Mouse (Mus musculus) urinary bladder, postnatal 4 days (tissue): ENCODE results near the gene Krtap4-7.
"Not testable (repeated sequence)": the region's sequence is repeated elsewhere in the genome, so short reads cannot be mapped to it uniquely, and the experiment has no call there.

ENCODE experiments used
- DNase-seq, 2 experiments: peaks; one replicate each; pipeline ENCODE4 v3.0.0; 2021 to 2022; ENCODE audit warnings: low spot score in 2 of 2

Krtap4-7 gene

DNA sequence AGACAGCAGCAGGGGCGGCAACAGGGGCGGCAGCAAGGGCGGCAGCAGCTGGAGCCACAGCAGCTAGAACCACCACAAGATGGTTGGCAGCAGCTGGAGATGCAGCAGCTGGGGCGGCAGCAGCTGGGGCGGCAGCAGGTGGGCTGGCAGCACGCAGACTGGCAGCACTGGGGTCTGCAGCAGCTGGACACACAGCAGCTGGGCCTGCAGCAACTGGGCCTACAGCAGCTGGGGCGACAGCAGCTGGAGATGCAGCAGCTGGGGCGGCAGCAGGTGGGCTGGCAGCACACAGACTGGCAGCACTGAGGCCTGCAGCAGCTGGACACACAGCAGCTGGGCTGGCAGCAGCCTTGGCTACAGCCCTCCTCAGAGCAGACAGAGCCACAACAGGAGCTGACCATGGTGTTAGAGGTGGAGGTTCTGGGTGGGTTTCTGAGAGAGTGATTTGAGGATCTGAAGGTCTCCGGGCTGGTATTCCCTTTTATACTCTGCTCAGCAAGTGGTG lies at the start of gene Krtap4-7:
Gene Krtap4-7 (minus strand): TSS at position 455 of the 505 bp plus-strand sequence.
- DNase-seq, result not testable (repeated sequence)

GRCm38 (mm10) chr11:99690463-99690862 lies 46.6 kb upstream of the Krtap4-7 start, which contains the start of gene Gm14190:
Gm14190 (minus strand) TSS chr11:99690740.
- no peak for DNase-seq

- not testable (repeated sequence) for DNase-seq
Measured at GRCm38 (mm10) chr11:99685235-99685634, 41.3 kb upstream of the Krtap4-7 start.

DNA sequence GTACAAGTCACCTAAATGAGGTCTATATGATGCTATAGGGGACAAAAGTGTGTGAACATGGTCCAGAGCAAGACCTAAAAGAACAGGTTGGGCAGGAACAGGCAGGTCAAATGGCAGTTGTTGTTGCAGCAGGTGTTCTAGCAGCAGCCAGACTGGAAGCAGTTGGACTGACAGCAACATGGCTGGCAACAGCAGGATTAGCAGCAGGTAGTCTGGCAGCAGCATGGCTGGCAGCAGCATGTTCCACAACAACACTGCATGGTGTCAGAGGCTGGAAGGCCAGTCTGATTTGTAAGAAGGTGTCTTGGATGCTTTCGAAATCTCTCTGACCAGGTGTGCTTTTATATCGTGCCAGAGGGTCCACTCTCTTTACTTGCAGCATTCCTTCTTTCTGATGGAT lies 39.6 kb upstream of the Krtap4-7 start:
- no peak for DNase-seq

DNA sequence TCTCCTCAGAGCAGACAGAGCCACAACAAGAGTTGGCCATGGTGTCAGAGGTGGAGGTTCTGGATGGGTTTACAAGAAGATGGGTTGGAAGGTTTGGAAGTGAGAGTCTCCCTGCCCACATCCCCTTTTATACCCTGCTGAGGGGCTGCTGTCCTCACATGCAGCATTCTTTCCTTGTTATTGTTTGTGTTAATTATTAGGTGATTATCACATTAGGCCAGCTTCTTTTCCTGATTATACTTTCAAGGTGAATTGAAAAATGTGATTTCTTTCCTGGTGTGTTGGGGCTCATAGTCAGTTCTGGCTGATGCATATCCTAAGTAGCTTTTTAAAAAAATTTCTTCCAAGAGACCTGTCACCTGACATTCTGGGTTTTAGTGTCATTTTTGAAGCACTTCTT lies 22.0 kb upstream of the Krtap4-7 start, which contains the start of gene Krtap4-6:
Gene Krtap4-6 (minus strand): TSS at position 101 of the 400 bp plus-strand sequence.
- no peak for DNase-seq

- no peak for DNase-seq
Measured at GRCm38 (mm10) chr11:99662802-99663201, 18.9 kb upstream of the Krtap4-7 start.

GRCm38 (mm10) chr11:99659256-99659655 lies 15.4 kb upstream of the Krtap4-7 start:
- no peak for DNase-seq

DNA sequence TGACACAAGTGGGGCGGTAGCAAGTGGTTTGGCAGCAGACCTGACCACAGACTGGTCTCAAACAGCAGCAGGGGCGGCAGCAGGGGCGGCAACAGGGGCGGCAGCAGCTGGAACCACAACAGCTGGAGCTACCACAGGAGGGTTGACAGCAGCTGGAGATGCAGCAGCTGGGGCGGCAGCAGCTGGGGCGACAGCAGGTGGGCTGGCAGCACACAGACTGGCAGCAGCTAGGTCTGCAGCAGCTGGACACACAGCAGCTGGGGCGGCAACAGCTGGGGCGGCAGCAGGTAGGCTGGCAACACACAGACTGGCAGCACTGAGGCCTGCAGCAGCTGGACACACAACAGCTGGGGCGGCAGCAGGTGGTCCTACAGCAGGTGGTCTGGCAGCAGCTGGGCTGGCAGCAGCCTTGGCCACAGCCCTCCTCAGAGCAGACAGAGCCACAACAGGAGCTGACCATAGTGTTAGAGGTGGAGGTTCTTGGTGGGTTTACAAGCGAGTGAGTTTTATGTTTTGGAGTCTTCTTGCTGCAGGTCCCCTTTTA lies 14.7 kb upstream of the Krtap4-7 start, which contains the start of gene Gm11563:
Gene Gm11563 (minus strand): TSS at position 494 of the 544 bp plus-strand sequence.
- not testable (repeated sequence) for DNase-seq

- no peak for DNase-seq
Measured at GRCm38 (mm10) chr11:99657051-99657450, 13.2 kb upstream of the Krtap4-7 start.

- DNase-seq, result no peak
Measured at GRCm38 (mm10) chr11:99650136-99650535, 6.2 kb upstream of the Krtap4-7 start, which contains the start of gene Gm11555. Gm11555 (minus strand) TSS chr11:99650236.

- DNase-seq, result no peak
Measured at GRCm38 (mm10) chr11:99646444-99646843, 2.6 kb upstream of the Krtap4-7 start.

DNA sequence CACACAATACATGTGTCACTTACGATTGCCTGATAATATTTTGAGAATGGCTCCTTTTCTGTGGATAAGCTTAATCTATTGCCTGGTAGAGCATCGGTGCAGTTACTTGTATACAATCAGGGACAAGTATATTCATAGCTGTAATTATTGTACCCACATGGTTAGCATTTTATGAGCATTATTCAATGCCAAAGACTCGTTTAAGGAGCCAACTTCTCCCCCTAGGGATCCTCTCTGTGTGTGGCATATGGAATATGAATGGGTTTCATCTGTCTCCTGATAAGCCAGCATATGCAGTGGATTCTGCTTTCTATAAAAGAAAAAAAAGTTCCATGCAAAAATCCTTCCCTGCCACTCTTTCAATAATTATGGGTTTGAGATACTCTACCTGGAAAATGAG lies 462 bp upstream of the Krtap4-7 start:
- no peak for DNase-seq

DNA sequence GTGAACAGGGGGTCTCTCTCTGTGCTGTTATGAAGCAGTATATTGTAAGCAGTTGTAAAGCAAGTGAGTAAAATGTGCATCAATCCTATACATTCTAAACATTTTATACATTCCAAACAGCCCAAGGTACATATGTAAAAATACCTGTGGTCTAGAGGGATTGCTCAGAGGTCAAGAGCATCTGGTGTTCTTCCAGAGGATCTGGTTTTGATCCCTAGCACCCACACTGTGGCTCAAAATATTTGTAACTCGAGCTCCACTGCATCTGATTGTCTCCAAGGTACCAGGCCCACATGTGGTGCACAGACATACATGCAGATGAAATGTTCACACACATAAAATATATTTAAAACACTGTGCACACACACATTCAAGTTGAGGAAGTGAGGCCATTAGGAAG lies 3.0 kb downstream of the Krtap4-7 start:
- DNase-seq, result no peak

- DNase-seq, result no peak
Measured at GRCm38 (mm10) chr11:99637086-99637485, 6.8 kb downstream of the Krtap4-7 start.

- no peak for DNase-seq
Measured at GRCm38 (mm10) chr11:99634653-99635134, 9.2 kb downstream of the Krtap4-7 start, which contains the start of gene Krtap4-2. Krtap4-2 (minus strand) TSS chr11:99635084.

DNA sequence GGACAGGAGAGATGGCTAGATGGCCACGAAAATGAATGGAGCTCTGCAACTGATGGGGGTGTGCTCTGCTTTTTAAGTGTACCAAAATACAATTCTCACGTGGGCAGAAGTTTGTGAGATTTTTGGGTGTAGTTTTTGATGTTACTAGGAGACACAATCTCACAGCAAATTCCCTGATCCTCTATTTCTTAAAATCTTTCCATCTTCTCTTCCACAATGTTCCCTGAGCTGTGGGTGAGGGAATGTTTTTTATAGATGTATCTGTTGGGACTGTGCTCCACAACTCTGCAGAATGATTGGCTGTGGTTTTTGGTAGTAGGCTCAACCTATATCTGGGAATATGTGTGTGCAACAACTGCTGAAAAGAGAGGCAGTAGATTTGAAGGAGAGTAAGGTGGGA lies 10.6 kb downstream of the Krtap4-7 start:
- DNase-seq, result no peak

DNA sequence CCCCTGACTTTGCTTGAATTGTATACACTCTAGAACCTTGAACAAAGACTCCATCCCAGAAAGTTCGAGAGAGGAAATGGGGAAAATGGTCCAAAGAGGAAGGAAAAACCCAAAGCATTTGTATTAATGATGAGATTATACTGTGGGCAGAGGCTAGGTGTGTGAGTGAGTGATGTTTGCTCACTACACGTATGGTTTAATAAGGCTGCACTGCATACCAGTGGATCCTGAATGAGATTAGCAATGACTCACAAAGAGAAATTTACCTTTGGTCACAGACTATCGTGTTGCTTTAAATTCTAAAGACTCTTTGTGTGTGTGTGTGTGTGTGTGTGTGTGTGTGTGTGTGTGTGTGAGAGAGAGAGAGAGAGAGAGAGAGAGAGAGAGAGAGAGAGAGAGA lies 13.0 kb downstream of the Krtap4-7 start:
- DNase-seq, result no peak

- no peak for DNase-seq
Measured at GRCm38 (mm10) chr11:99628138-99628537, 15.8 kb downstream of the Krtap4-7 start, which contains the start of gene Krtap4-1. Krtap4-1 (minus strand) TSS chr11:99628238.

DNA sequence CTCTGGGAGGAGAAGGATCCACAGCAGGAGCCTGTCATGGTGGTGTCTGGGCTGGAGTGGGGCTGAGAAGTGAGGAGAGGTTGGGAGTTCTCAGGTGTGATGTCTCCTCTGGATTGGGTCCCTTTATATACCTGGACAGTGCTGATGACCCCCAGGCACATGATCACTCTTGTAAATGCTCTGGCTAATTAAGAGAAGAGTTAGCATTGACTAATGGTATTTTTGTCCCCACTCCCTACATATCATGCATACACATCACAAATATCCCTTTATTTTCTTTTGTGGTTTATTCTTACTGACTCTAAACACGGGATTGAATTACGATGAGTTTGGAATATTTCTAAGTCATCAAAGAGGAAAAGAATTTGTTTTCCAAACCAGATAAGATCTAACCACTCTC lies 23.6 kb downstream of the Krtap4-7 start, which contains the start of gene Gm11562:
Gene Gm11562 (minus strand): TSS at position 101 of the 400 bp plus-strand sequence.
- DNase-seq, result no peak

DNA sequence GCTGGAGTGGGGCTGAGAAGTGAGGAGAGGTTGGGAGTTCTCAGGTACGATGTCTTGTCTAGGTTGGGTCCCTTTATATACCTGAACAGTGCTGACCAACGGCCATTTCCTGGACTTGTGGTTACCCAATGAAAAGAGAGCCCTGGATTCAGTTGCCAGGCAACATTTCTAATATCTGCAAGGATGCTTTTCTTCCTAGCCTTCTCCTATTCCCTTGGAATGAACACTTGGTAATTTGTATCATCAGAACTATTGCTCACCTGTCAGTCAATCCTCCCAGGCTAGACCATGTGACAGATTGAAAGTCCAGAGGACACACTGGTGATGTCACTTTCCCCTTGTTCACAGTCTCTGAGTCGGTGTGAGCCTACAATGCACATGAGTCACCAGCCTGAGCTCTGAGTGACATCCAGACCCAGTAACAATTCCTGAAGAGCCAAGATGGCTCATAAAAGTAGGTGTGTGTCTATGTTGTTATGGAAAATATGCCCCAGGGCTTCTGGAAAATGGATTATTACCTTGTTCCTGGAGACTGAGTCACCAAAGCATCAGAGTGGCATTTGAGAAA lies 29.0 kb downstream of the Krtap4-7 start, which contains the start of gene Krtap2-4:
Gene Krtap2-4 (minus strand): TSS at position 51 of the 568 bp plus-strand sequence.
- no peak for DNase-seq

GRCm38 (mm10) chr11:99610089-99610488 lies 33.8 kb downstream of the Krtap4-7 start, which contains the start of gene Gm11937:
Gm11937 (minus strand) TSS chr11:99610189.
- DNase-seq, result not testable (repeated sequence)

DNA sequence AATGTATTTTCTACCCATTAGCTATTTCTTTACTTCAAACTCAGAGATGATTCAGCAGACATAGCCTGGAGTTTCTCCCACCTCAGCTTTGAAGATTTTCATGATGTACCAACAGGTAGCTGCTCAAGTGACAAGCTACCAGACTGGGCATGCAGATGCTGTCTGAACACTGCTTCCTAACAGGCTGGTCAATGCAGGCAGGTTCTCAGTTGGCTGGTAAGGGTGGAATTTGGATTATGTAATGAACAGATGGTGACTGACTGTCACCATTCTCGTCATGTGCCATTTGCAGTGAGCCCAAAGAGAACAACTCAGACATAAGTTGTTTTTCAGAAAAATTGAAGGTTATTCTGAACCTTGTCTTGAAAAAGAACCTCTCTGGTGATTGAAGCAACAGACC lies 34.8 kb downstream of the Krtap4-7 start:
- no peak for DNase-seq

- not testable (repeated sequence) for DNase-seq
Measured at GRCm38 (mm10) chr11:99603208-99603607, 40.7 kb downstream of the Krtap4-7 start, which contains the start of gene Gm11938. Gm11938 (minus strand) TSS chr11:99603308.
